Mouse (Mus musculus) MEL (cell line): ENCODE data around the gene Slc25a25. TPM values are rescaled to one million over a fixed set of nuclear protein-coding genes. Genes with fewer than 3 reads are reported as not detected.

Experiments
- DNase-seq: peaks from one replicate; pipeline ENCODE4 v3.0.0; 2011; ENCODE audit warnings: low read depth, low spot score
- H3K27ac ChIP-seq: 2 replicates; pipeline ENCODE4 v1.5.1; 2012; ENCODE audit warnings: low read depth, mild to moderate bottlenecking, control low read depth, low read length, moderate library complexity; ENCODE audit not compliant: control insufficient read depth
- H3K27me3 ChIP-seq, 2 experiments: fragments of 150-350 bp in 1 of 2; sonication (generic) in 1 of 2; 2 replicates each; pipeline ENCODE4 v1.6.1; 2012; ENCODE audit warnings: low read length in 2 of 2, mild to moderate bottlenecking in 2 of 2, improper control_type of control experiment in 1 of 2, moderate library complexity in 1 of 2; ENCODE audit not compliant: insufficient read depth in 2 of 2, control insufficient read depth in 1 of 2
- H3K36me3 ChIP-seq, 2 experiments: 2 replicates each; pipeline ENCODE4 v1.6.1; 2012 to 2014; ENCODE audit warnings: low read length in 2 of 2, improper control_type of control experiment in 1 of 2, inconsistent platforms in 1 of 2, mild to moderate bottlenecking in 1 of 2; ENCODE audit not compliant: insufficient read depth in 2 of 2, control insufficient read depth in 1 of 2
- H3K4me1 ChIP-seq, 2 experiments: fragments of 150-350 bp in 1 of 2; sonication (generic) in 1 of 2; 2 replicates each; pipeline ENCODE4 v1.6.1; 2012; ENCODE audit warnings: low read length in 2 of 2, improper control_type of control experiment in 1 of 2, mild to moderate bottlenecking in 1 of 2; ENCODE audit not compliant: insufficient read depth in 2 of 2, control insufficient read depth in 1 of 2
- H3K4me3 ChIP-seq, 2 experiments: fragments of 150-350 bp in 1 of 2; sonication (generic) in 1 of 2; 2 replicates each; pipeline ENCODE4 v1.5.1; 2012; ENCODE audit warnings: low read depth in 2 of 2, low read length in 2 of 2, mild to moderate bottlenecking in 2 of 2, moderate library complexity in 2 of 2, control low read depth in 1 of 2, improper control_type of control experiment in 1 of 2; ENCODE audit not compliant: control insufficient read depth in 1 of 2, insufficient read depth in 1 of 2
- H3K79me2 ChIP-seq: 2 replicates; pipeline ENCODE4 v1.6.1; 2012; ENCODE audit warnings: mild to moderate bottlenecking, low read length, moderate library complexity; ENCODE audit not compliant: control insufficient read depth, poor library complexity, insufficient read depth
- H3K9ac ChIP-seq: 2 replicates; pipeline ENCODE4 v1.6.1; 2012; ENCODE audit warnings: low read depth, mild to moderate bottlenecking, control low read depth, low read length, moderate library complexity; ENCODE audit not compliant: control insufficient read depth, poor library complexity, severe bottlenecking
- H3K9me3 ChIP-seq: fragments of 150-350 bp; sonication (generic); replicated peaks from 2 replicates; pipeline ENCODE4 v1.6.1; 2012; ENCODE audit warnings: mild to moderate bottlenecking, low read length, improper control_type of control experiment, moderate library complexity; ENCODE audit not compliant: insufficient read depth
- BHLHE40 ChIP-seq: IDR thresholded peaks from 2 replicates; pipeline ENCODE4 v1.6.1; 2012; ENCODE audit warnings: low read depth, mild to moderate bottlenecking, inconsistent platforms, low read length, improper control_type of control experiment, borderline replicate concordance
- E2F4 ChIP-seq: IDR thresholded peaks from 2 replicates; pipeline ENCODE4 v1.6.1; 2011; ENCODE audit warnings: low read depth, low read length, improper control_type of control experiment, borderline replicate concordance
- EP300 ChIP-seq, 2 experiments: IDR thresholded peaks; 2 replicates each; pipeline ENCODE4 v1.6.1; 2011; ENCODE audit warnings: improper control_type of control experiment in 2 of 2, low read length in 2 of 2, low read depth in 1 of 2, mild to moderate bottlenecking in 1 of 2
- ETS1 ChIP-seq: IDR thresholded peaks from 2 replicates; pipeline ENCODE4 v1.6.1; 2012; ENCODE audit warnings: low read depth, mild to moderate bottlenecking, inconsistent platforms, low read length, improper control_type of control experiment, moderate library complexity
- GABPA ChIP-seq: IDR thresholded peaks from 2 replicates; pipeline ENCODE4 v1.6.1; 2012; ENCODE audit warnings: low read depth, mild to moderate bottlenecking, inconsistent platforms, low read length, improper control_type of control experiment, moderate library complexity
- GATA1 ChIP-seq: IDR thresholded peaks from 2 replicates; pipeline ENCODE4 v1.6.1; 2011; ENCODE audit warnings: low read depth, low read length, improper control_type of control experiment
- MAFK ChIP-seq: IDR thresholded peaks from 2 replicates; pipeline ENCODE4 v1.6.1; 2011; ENCODE audit warnings: low read depth, mild to moderate bottlenecking, low read length, improper control_type of control experiment, borderline replicate concordance
- MAX ChIP-seq: IDR thresholded peaks from 2 replicates; pipeline ENCODE4 v1.6.1; 2011; ENCODE audit warnings: low read length, improper control_type of control experiment
- MEF2A ChIP-seq: IDR thresholded peaks from 2 replicates; pipeline ENCODE4 v1.6.1; 2014; ENCODE audit warnings: low read depth, mild to moderate bottlenecking, inconsistent platforms, low read length, improper control_type of control experiment; ENCODE audit not compliant: poor library complexity, insufficient replicate concordance, severe bottlenecking; ENCODE audit errors: extremely low read depth
- MXI1 ChIP-seq: IDR thresholded peaks from 2 replicates; pipeline ENCODE4 v1.6.1; 2011; ENCODE audit warnings: mild to moderate bottlenecking, low read depth, low read length, improper control_type of control experiment
- NELFE ChIP-seq: IDR thresholded peaks from 2 replicates; pipeline ENCODE4 v1.6.1; 2011; ENCODE audit warnings: low read depth, low read length, improper control_type of control experiment
- RAD21 ChIP-seq: IDR thresholded peaks from 2 replicates; pipeline ENCODE4 v1.6.1; 2011; ENCODE audit warnings: mild to moderate bottlenecking, low read depth, low read length, improper control_type of control experiment
- RCOR1 ChIP-seq: IDR thresholded peaks from 2 replicates; pipeline ENCODE4 v1.6.1; 2012; ENCODE audit warnings: low read depth, mild to moderate bottlenecking, inconsistent platforms, low read length, improper control_type of control experiment
- SMC3 ChIP-seq: IDR thresholded peaks from 2 replicates; pipeline ENCODE4 v1.6.1; 2011; ENCODE audit warnings: low read depth, low read length, improper control_type of control experiment
- TAL1 ChIP-seq: IDR thresholded peaks from 2 replicates; pipeline ENCODE4 v1.6.1; 2012; ENCODE audit warnings: mild to moderate bottlenecking, inconsistent platforms, low read length, moderate library complexity, mixed read lengths
- UBTF ChIP-seq: IDR thresholded peaks from 2 replicates; pipeline ENCODE4 v1.6.1; 2012; ENCODE audit warnings: low read depth, mild to moderate bottlenecking, inconsistent platforms, low read length, improper control_type of control experiment, moderate library complexity, borderline replicate concordance; ENCODE audit not compliant: insufficient read depth
- USF2 ChIP-seq, 2 experiments: IDR thresholded peaks; 2 replicates each; pipeline ENCODE4 v1.6.1; 2011 to 2012; ENCODE audit warnings: improper control_type of control experiment in 2 of 2, low read length in 2 of 2, borderline replicate concordance in 1 of 2, inconsistent platforms in 1 of 2, low read depth in 1 of 2, mild to moderate bottlenecking in 1 of 2; ENCODE audit not compliant: insufficient read depth in 1 of 2
- ZNF384 ChIP-seq: IDR thresholded peaks from 2 replicates; pipeline ENCODE4 v1.6.1; 2012; ENCODE audit warnings: low read depth, mild to moderate bottlenecking, inconsistent platforms, low read length, improper control_type of control experiment
- polyA plus RNA-seq, 2 experiments: library from polyadenylated mRNA; stranded (reverse) in 1 of 2; unstranded in 1 of 2; fragments of >175 nt in 1 of 2; fragments of >200 nt in 1 of 2; gene quantifications; 2 replicates each; pipeline versions ENCODE4 v1.2.1 to v1.2.4; 2012; ENCODE audit warnings: low replicate concordance in 2 of 2, low read depth in 1 of 2; ENCODE audit not compliant: insufficient read length in 2 of 2, insufficient read depth in 1 of 2, missing spikeins in 1 of 2
- total RNA-seq: library from RNA; depleted of rRNA; stranded (reverse); fragments of 300-350 nt; gene quantifications from 2 replicates; pipeline ENCODE4 v1.2.3, GENCODE M21; 2012

Slc25a25 gene
- total and polyA plus RNA-seq, 3 experiments, result 22.3 to 32.5 TPM; not detected in 1

DNA sequence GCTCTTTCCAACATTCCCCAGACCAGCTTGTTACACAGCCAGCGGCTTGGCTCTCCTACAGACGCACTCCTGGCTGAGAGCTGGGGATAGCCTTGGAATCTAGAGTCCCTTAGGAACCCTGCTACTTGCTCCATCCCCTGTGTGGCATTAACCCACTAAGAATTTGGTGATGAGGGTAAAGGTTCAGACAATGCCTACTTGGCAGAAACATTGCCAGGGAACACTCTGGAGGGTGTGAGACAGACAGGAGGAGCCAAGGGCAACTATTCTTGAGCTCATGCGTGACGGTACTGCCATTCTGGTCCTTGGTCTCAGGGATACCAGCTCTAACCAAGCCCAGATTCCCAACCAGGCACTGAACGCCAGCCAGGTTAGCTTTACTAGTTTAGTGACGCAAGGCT, 29.4 kb downstream of the Slc25a25 start:
- Histone ChIP-seq H3K36me3 (peaks cover 0 to 37% of the 10 kb centered on the region in 2 experiments; a peak in 3 of 4 replicates), H3K27me3 (no peaks in the 10 kb centered on the region), H3K4me1 (peaks cover 23 to 37% of the 10 kb centered on the region in 2 experiments)

DNA sequence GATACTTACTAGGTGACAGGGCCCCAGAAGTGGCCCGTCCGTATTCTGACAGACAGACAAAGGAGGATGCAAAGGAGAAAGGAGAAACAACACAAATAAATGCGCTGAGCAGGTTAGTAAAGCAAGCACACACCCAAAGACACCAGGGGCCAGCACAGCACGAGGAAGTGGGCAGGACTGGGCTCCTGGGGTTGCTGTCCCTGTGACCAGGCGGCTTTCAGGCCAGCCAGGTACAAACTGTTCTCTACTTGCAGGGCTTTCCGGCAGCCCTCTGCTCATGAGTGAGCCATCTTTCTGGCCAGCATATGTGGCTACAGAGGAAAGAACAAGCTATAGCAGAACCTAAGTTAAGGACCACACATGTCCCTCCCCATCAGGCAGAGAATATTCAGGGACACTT, 30.6 kb downstream of the Slc25a25 start:
- no peak overlapping the region for H3K27ac ChIP-seq
- H3K9me3 ChIP-seq, result no peaks in the 10 kb centered on the region
- H3K79me2 ChIP-seq, result peaks cover 9% of the 10 kb centered on the region; the same call in 1 of the 2 replicates
- peaks cover 23 to 37% of the 10 kb centered on the region in 2 experiments for H3K4me1 ChIP-seq
- peaks cover 0 to 37% of the 10 kb centered on the region in 2 experiments; a peak in 3 of 4 replicates for H3K36me3 ChIP-seq
- no peak overlapping the region for H3K4me3 ChIP-seq
- DNase-seq, result no peak
- no peak overlapping the region for H3K9ac ChIP-seq
- H3K27me3 ChIP-seq, result no peaks in the 10 kb centered on the region
- TF ChIP-seq MAFK (no peak), SMC3 (no peak), UBTF (no peak), MEF2A (no peak), ETS1 (no peak), RAD21 (no peak), E2F4 (no peak), EP300 (IDR thresholded peaks at IDR 0.05; ENCODE audit: low read depth in 1 of 2, low read length in 2 of 2) (no peak), MAX (no peak)

More for the DNA sequence above, 29.4 kb downstream of the Slc25a25 start:
- H3K79me2 ChIP-seq, result peaks cover 9% of the 10 kb centered on the region; the same call in 1 of the 2 replicates
- no peak overlapping the region for H3K9ac ChIP-seq
- no peak for DNase-seq
- no peak for TF ChIP-seq MAX
- TF ChIP-seq NELFE, result no peak
- no peak for TF ChIP-seq BHLHE40
- TF ChIP-seq UBTF, result no peak
- TF ChIP-seq ZNF384, result no peak
- no peak for TF ChIP-seq RCOR1
- TF ChIP-seq GATA1, result no peak
- no peak for TF ChIP-seq MXI1
- TF ChIP-seq GABPA, result no peak
- no peak for TF ChIP-seq USF2 (IDR thresholded peaks at IDR 0.05; ENCODE audit: borderline replicate concordance in 1 of 2, insufficient read depth in 1 of 2, low read depth in 1 of 2, low read length in 2 of 2)
- TF ChIP-seq TAL1, result no peak
- no peak overlapping the region for H3K4me3 ChIP-seq
- no peaks in the 10 kb centered on the region for H3K9me3 ChIP-seq
- H3K27ac ChIP-seq, result no peak overlapping the region
